Mouse (Mus musculus) embryonic facial prominence, embryonic 14.5 days (tissue): ENCODE results near the gene Rag2. TPM values are rescaled to one million over a fixed set of nuclear protein-coding genes. Genes with fewer than 3 reads are reported as not detected.

Source experiments
- ATAC-seq: fragments of 200-750 bp; cut with Nextera tagmentation; 2 replicates; pipeline ENCODE4 v1.8.0; 2017; ENCODE audit warnings: low read depth, moderate number of reproducible peaks, moderate TSS enrichment
- DNase-seq: peaks from one replicate; pipeline ENCODE4 v3.0.0-alpha.2; 2015; ENCODE audit warnings: low spot score
- H3K27ac ChIP-seq: fragments of 300-500 bp; sonication (generic); replicated peaks from 2 replicates; pipeline ENCODE4 v1.5.1; 2014; ENCODE audit warnings: low read depth, mild to moderate bottlenecking, low read length, moderate library complexity
- H3K27me3 ChIP-seq: fragments of 300-500 bp; sonication (generic); replicated peaks from 2 replicates; pipeline ENCODE4 v1.6.1; 2014; ENCODE audit warnings: low read length; ENCODE audit not compliant: control insufficient read depth, insufficient read depth
- H3K36me3 ChIP-seq: fragments of 300-500 bp; sonication (generic); 2 replicates; pipeline ENCODE4 v1.6.1; 2014; ENCODE audit warnings: low read length, mixed read lengths; ENCODE audit not compliant: control insufficient read depth, insufficient read depth
- H3K4me1 ChIP-seq: fragments of 300-500 bp; sonication (generic); 2 replicates; pipeline ENCODE4 v1.6.1; 2014; ENCODE audit warnings: antibody characterized with exemption, low read length; ENCODE audit not compliant: control insufficient read depth, insufficient read depth
- H3K4me2 ChIP-seq: fragments of 300-500 bp; sonication (generic); 2 replicates; pipeline ENCODE4 v1.6.1; 2014; ENCODE audit warnings: low read depth, mild to moderate bottlenecking, low read length, moderate library complexity, mixed read lengths
- H3K4me3 ChIP-seq: fragments of 300-500 bp; sonication (generic); 2 replicates; pipeline ENCODE4 v1.5.1; 2014; ENCODE audit warnings: low read depth, mild to moderate bottlenecking, low read length
- H3K9ac ChIP-seq: fragments of 300-500 bp; sonication (generic); 2 replicates; pipeline ENCODE4 v1.6.1; 2014; ENCODE audit warnings: low read depth, mild to moderate bottlenecking, low read length, moderate library complexity, mixed read lengths
- H3K9me3 ChIP-seq: fragments of 300-500 bp; sonication (generic); 2 replicates; pipeline ENCODE4 v1.6.1; 2016; ENCODE audit warnings: low read length; ENCODE audit not compliant: control insufficient read depth
- WGBS: fragments of 180-500 bp; shearing (Covaris S2); extraction: QIAGEN DNeasy Blood & Tissue Kit; methylation state at CpG from one replicate; pipeline ENCODE4 v1.1.7; 2014; 5-methylcytosine and 5-hydroxymethylcytosine counted together
- polyA plus RNA-seq: library from polyadenylated mRNA; unstranded; fragments of >200 nt; fragmentation: Nextera tagmentation; extraction: Ambion mirVana; gene quantifications from 2 replicates; pipeline ENCODE4 v1.2.1, GENCODE M21; 2014

The Rag2 gene
- polyA plus RNA-seq, 1 experiment from 2014 or later = 0.11 TPM

DNA sequence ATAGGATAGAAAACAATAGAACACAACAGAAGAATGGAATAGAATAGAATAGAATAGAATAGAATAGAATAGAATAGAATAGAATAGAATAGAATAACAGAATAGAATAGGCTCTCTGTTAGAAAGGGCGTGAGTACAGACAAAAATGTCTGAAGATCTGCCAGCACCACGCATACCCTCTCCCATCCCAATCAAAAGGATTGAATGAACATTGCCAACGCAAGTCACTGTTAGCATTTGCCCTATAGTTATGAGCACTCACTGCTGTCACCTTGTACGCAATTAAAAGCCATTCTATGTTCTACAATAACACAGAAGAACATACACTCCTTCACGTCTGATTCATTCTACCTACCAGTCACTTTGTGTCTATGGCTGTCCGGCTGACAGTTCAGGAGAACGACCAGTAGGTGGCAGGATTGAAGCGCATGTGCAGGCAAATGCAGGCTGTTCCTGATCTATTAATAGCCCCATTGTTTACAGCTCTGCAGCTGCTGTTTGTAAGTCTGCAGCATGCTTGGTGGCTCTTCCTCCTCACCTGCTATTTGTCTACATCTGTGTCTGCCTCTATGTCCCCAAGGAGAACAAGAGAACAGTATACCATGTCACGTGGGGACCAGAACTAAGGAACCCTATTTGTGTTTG lies 40.7 kb downstream of the Rag2 start:
- no peak overlapping the region for H3K27ac ChIP-seq
- H3K4me3 ChIP-seq = no peak overlapping the region
- H3K27me3 ChIP-seq = no peaks in the 10 kb centered on the region
- no peaks in the 10 kb centered on the region for H3K36me3 ChIP-seq
- no peak overlapping the region for H3K9ac ChIP-seq
- WGBS = 18% methylated on average over 9 of the region's 9 CpGs
- no peak overlapping the region for H3K4me2 ChIP-seq
- ATAC-seq (peak; percentile 90), DNase-seq (peak; percentile 90)
- no peaks in the 10 kb centered on the region for H3K9me3 ChIP-seq
- no peaks in the 10 kb centered on the region for H3K4me1 ChIP-seq

GRCm38 (mm10) chr2:101665703-101666092 lies 41.2 kb downstream of the Rag2 start:
- no peak for DNase-seq
- Histone ChIP-seq H3K9ac (no peak overlapping the region), H3K4me1 (no peaks in the 10 kb centered on the region), H3K4me3 (no peak overlapping the region), H3K27me3 (no peaks in the 10 kb centered on the region), H3K4me2 (no peak overlapping the region), H3K36me3 (no peaks in the 10 kb centered on the region), H3K27ac (no peak overlapping the region), H3K9me3 (no peaks in the 10 kb centered on the region)
- ATAC-seq = no peak
- 85% methylated on average over 3 of the region's 3 CpGs for WGBS

GRCm38 (mm10) chr2:101668751-101669150 lies 44.2 kb downstream of the Rag2 start:
- Histone ChIP-seq H3K9me3 (no peaks in the 10 kb centered on the region), H3K27me3 (no peaks in the 10 kb centered on the region), H3K36me3 (no peaks in the 10 kb centered on the region), H3K4me2 (no peak overlapping the region), H3K4me1 (no peaks in the 10 kb centered on the region), H3K9ac (no peak overlapping the region), H3K4me3 (no peak overlapping the region), H3K27ac (no peak overlapping the region)
- no peak for ATAC-seq
- WGBS = 89% methylated on average over 3 of the region's 3 CpGs
- no peak for DNase-seq

DNA sequence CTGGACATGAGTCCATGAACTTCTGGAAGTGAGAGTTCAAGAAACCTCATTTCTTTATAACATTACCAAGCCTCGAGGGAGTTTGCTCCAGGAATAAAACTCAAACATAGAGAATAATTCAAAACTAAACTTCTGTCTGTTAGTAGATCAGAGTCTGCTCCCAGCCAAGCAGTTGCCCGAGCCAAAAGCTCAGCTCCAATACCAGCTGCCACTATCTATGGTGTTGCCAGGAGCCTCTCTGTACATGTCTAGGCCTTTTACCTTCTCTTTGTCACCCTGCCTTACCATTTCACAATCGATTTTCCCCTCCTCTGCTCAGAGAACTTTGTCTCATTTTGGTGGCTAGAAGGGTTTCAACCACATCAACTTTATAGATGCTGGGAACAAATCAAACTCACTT lies 49.0 kb downstream of the Rag2 start:
- Histone ChIP-seq H3K27me3 (no peaks in the 10 kb centered on the region), H3K4me2 (no peak overlapping the region), H3K4me1 (no peaks in the 10 kb centered on the region), H3K9ac (no peak overlapping the region), H3K27ac (no peak overlapping the region), H3K9me3 (no peaks in the 10 kb centered on the region), H3K4me3 (no peak overlapping the region), H3K36me3 (no peaks in the 10 kb centered on the region)
- ATAC-seq (no peak), DNase-seq (no peak)
- WGBS = 77% methylated on average over 3 of the region's 3 CpGs

DNA sequence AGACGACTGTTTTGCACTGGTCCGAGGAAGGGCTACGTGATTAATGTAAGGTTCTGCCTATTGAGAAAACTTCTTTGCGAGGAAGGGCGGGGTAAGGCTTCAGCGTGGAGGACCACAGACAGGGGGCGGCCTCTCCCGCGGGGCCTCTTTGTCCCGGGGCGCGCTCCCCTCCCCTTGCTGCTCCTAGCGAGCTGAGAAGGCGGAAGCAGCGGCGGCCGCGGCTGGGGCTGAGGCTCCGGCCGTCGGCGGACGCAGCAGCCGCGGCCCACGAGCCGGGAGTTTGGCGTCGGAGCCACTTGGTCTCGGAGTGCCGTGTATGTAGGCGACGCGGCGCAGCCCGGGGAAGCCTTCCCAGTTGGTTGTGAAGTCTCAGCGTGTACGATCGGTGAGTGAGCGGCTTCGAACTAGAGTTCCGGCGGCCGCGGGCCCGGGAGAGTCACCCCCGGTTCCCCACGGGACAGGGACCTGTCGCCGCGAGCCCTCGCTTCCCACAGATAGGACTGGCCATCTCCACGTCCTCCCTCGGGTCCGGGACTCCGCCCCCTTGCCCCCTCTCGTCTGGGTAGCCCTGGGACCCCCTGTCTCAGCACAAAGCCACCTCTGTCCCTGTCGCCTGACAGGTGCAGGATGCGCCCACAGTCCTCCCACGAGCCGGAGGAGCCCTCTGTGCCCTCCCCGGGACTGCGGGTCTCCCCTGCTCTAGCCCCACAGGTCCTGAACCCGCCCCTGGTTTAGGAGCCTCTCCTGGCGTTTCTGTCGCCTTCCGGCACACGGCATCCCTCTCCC lies 53.9 kb downstream of the Rag2 start, which contains the start of gene Traf6:
Gene Traf6, plus strand, starts transcription at position 194 of the 786 bp plus-strand sequence.
- H3K36me3 ChIP-seq = no peaks in the 10 kb centered on the region
- H3K4me2 ChIP-seq = peak within 1 kb of the TSS; percentile 73
- under 1% methylated on average over 51 of the region's 68 CpGs for WGBS
- H3K4me3 ChIP-seq = peak within 1 kb of the TSS; percentile 91
- ATAC-seq = peak; percentile 96
- peaks cover 5% of the 10 kb centered on the region; the same call in 1 of the 2 replicates for H3K4me1 ChIP-seq
- no peaks in the 10 kb centered on the region for H3K27me3 ChIP-seq
- peak; percentile 93 for DNase-seq
- peak within 1 kb of the TSS; percentile 15 for H3K27ac ChIP-seq
- H3K9me3 ChIP-seq = no peaks in the 10 kb centered on the region
- peak within 1 kb of the TSS; percentile 96 for H3K9ac ChIP-seq

- H3K4me2 ChIP-seq = peak overlapping the region; percentile 73
- 0 out of 2 replicates have a peak overlapping the region, but pooled peaks have one; percentile 15 for H3K27ac ChIP-seq
- DNase-seq (peak; percentile 27), ATAC-seq (no peak)
- peak overlapping the region; percentile 96 for H3K9ac ChIP-seq
- H3K27me3 ChIP-seq = no peaks in the 10 kb centered on the region
- peak overlapping the region; percentile 91 for H3K4me3 ChIP-seq
- peaks cover under 1% of the 10 kb centered on the region; the same call in 1 of the 2 replicates for H3K36me3 ChIP-seq
- WGBS = 2% methylated on average over 15 of the region's 15 CpGs
- no peaks in the 10 kb centered on the region for H3K9me3 ChIP-seq
- H3K4me1 ChIP-seq = peaks cover 5% of the 10 kb centered on the region; the same call in 1 of the 2 replicates
Measured at GRCm38 (mm10) chr2:101679164-101679784, 54.8 kb downstream of the Rag2 start.

Other genes starting within 250 kb of the Rag2 start
- 0.31 and 0.33 TPM in 2 replicates for gene Rag1, start 24.8 kb downstream of the Rag2 start, polyA plus RNA-seq
- gene B230118H07Rik, start 24.8 kb downstream of the Rag2 start, polyA plus RNA-seq = 55.8 and 65.6 TPM in 2 replicates
- gene Traf6, start 53.7 kb downstream of the Rag2 start, polyA plus RNA-seq = 12.8 and 13.3 TPM in 2 replicates